In the genomic region with DNA sequence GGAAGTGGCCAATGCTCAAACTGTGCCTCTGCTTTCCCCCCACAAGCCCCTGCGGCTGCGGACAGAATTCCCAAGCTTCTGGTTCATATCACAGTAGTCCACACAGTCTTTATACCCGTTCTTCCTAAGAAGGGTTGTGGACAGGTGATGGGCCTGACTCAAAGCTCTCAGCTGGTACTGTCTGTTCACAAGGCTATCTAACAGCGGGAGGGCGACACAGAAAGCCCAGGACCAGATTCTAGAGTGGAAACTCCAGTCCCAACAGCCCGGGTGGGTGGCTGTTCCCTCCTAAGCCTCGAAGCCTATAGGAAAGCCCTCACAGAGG, we compare ENCODE assay signal across 7 mouse cellular contexts. TPM values are rescaled to one million over a fixed set of nuclear protein-coding genes. Genes with fewer than 3 reads are reported as not detected.
A peak's percentile ranks its signal among the peaks of the same experiment; 100 is the strongest.
DNase-seq lines count a peak whose midpoint lies in the region; ATAC-seq lines count a peak whose summit lies in the region.

No protein-coding gene starts in this region.

- no peak; the same call in 1 of the 2 replicates for ATAC-seq in neural tube, embryonic 11.5 days (ENCODE audit: insufficient read depth, low FRiP score, low TSS enrichment)
- ATAC-seq in limb, embryonic 12.5 days (ENCODE audit: insufficient number of reproducible peaks, insufficient read depth, low FRiP score, low TSS enrichment, low read depth), result peak; percentile 33
- ATAC-seq in stomach, embryonic 15.5 days (ENCODE audit: insufficient read depth, low FRiP score, low read depth), result no peak

- 24% methylated on average over 7 of the region's 7 CpGs for WGBS in neural tube, embryonic 11.5 days
- WGBS in forebrain, embryonic 10.5 days, result 27% methylated on average over 7 of the region's 7 CpGs
- 8% methylated on average over 7 of the region's 7 CpGs for WGBS in limb, embryonic 12.5 days
- WGBS in stomach, embryonic 15.5 days, result 28% methylated on average over 7 of the region's 7 CpGs

- no peaks in the 10 kb centered on the region for H3K36me3 ChIP-seq in neural tube, embryonic 11.5 days (ENCODE audit: control insufficient read depth, insufficient read depth, low read length)
- H3K36me3 ChIP-seq in forebrain, embryonic 10.5 days (replicated peaks), result no peaks in the 10 kb centered on the region
- H3K36me3 ChIP-seq in limb, embryonic 12.5 days, result no peaks in the 10 kb centered on the region
- H3K36me3 ChIP-seq in stomach, embryonic 15.5 days, result no peaks in the 10 kb centered on the region

- H3K4me1 ChIP-seq in neural tube, embryonic 11.5 days (ENCODE audit: control insufficient read depth, insufficient read depth, low read length), result peaks cover 11% of the 10 kb centered on the region
- peaks cover 64% of the 10 kb centered on the region for H3K4me1 ChIP-seq in forebrain, embryonic 10.5 days
- peaks cover 55% of the 10 kb centered on the region for H3K4me1 ChIP-seq in limb, embryonic 12.5 days (replicated peaks)
- peaks cover 52% of the 10 kb centered on the region for H3K4me1 ChIP-seq in stomach, embryonic 15.5 days

- peak overlapping the region; percentile 73; the same call in 1 of the 2 replicates for H3K27ac ChIP-seq in neural tube, embryonic 11.5 days (ENCODE audit: low read depth, low read length)
- H3K27ac ChIP-seq in forebrain, embryonic 10.5 days, result peak overlapping the region; percentile 82
- peak overlapping the region; percentile 95 for H3K27ac ChIP-seq in limb, embryonic 12.5 days
- H3K27ac ChIP-seq in stomach, embryonic 15.5 days, result peak overlapping the region; percentile 86

- no peaks in the 10 kb centered on the region for H3K27me3 ChIP-seq in neural tube, embryonic 11.5 days (ENCODE audit: control insufficient read depth, insufficient read depth, low read length)
- peaks cover 28% of the 10 kb centered on the region for H3K27me3 ChIP-seq in forebrain, embryonic 10.5 days (ENCODE audit: poor library complexity, severe bottlenecking)
- no peaks in the 10 kb centered on the region for H3K27me3 ChIP-seq in limb, embryonic 12.5 days
- no peaks in the 10 kb centered on the region for H3K27me3 ChIP-seq in stomach, embryonic 15.5 days (replicated peaks)

- no peaks in the 10 kb centered on the region for H3K9me3 ChIP-seq in neural tube, embryonic 11.5 days (ENCODE audit: control insufficient read depth, low read length)
- no peaks in the 10 kb centered on the region for H3K9me3 ChIP-seq in forebrain, embryonic 10.5 days
- no peaks in the 10 kb centered on the region for H3K9me3 ChIP-seq in limb, embryonic 12.5 days
- H3K9me3 ChIP-seq in stomach, embryonic 15.5 days, result no peaks in the 10 kb centered on the region

- H3K9ac ChIP-seq in neural tube, embryonic 11.5 days (ENCODE audit: low read length), result peak overlapping the region; percentile 58
- no peak overlapping the region; the same call in 1 of the 2 replicates for H3K9ac ChIP-seq in limb, embryonic 12.5 days (replicated peaks)
- peak overlapping the region; percentile 3; the same call in 1 of the 2 replicates for H3K9ac ChIP-seq in stomach, embryonic 15.5 days

- no peak for DNase-seq in neural tube, embryonic 11.5 days (ENCODE audit: low spot score)
- no peak for DNase-seq in neural tube, embryonic 10.5 days (ENCODE audit: extremely low spot score, low spot score)
- DNase-seq in forebrain, embryonic 10.5 days (ENCODE audit: extremely low spot score, low spot score), result no peak
- no peak for DNase-seq in left cerebral cortex, adult 18-20 months (ENCODE audit: low spot score in 2 of 2)
- no peak for DNase-seq in frontal cortex, postnatal 36 days (ENCODE audit: low spot score in 2 of 2)

- H3K4me2 ChIP-seq in neural tube, embryonic 11.5 days (ENCODE audit: low read depth), result peak overlapping the region; percentile 65
- H3K4me2 ChIP-seq in limb, embryonic 12.5 days, result peak overlapping the region; percentile 66
- H3K4me2 ChIP-seq in stomach, embryonic 15.5 days, result peak overlapping the region; percentile 88

- peak overlapping the region; percentile 31 for H3K4me3 ChIP-seq in neural tube, embryonic 11.5 days (ENCODE audit: low read depth, low read length)
- peak overlapping the region; percentile 52 for H3K4me3 ChIP-seq in forebrain, embryonic 10.5 days
- peak overlapping the region; percentile 31 for H3K4me3 ChIP-seq in limb, embryonic 12.5 days (replicated peaks)
- peak overlapping the region; percentile 39 for H3K4me3 ChIP-seq in stomach, embryonic 15.5 days (replicated peaks)

RNA-seq across cellular contexts. Expression of gene Ddit4, which starts 31.2 kb away (rescaled TPM):
- polyA plus RNA-seq in neural tube, embryonic 11.5 days (2014; fragmentation: Nextera tagmentation; extraction: Ambion mirVana), result 5.2 and 7.0 TPM in 2 replicates
- 32.7 and 35.3 TPM in 2 replicates for polyA plus RNA-seq in forebrain, embryonic 10.5 days (2016; fragmentation: Nextera tagmentation; extraction: Ambion mirVana)
- 90.7 and 91.8 TPM in 2 replicates for polyA plus RNA-seq in limb, embryonic 12.5 days (2016; fragmentation: Nextera tagmentation; extraction: Ambion mirVana)
- 45.6 and 45.8 TPM in 2 replicates for polyA plus RNA-seq in stomach, embryonic 15.5 days (2015; fragmentation: Nextera tagmentation; extraction: Ambion mirVana)
- 10 to 100 TPM; 35.8 to 41.3 TPM for total RNA-seq in left cerebral cortex, adult 18-20 months (2021)

RNA-seq across cellular contexts. Expression of gene Dnajb12, which starts 41.1 kb away (rescaled TPM):
- 24.9 and 27.3 TPM in 2 replicates for polyA plus RNA-seq in neural tube, embryonic 11.5 days (2014; fragmentation: Nextera tagmentation; extraction: Ambion mirVana)
- 26.2 and 27.9 TPM in 2 replicates for polyA plus RNA-seq in forebrain, embryonic 10.5 days (2016; fragmentation: Nextera tagmentation; extraction: Ambion mirVana)
- 17.6 and 20.7 TPM in 2 replicates for polyA plus RNA-seq in limb, embryonic 12.5 days (2016; fragmentation: Nextera tagmentation; extraction: Ambion mirVana)
- polyA plus RNA-seq in stomach, embryonic 15.5 days (2015; fragmentation: Nextera tagmentation; extraction: Ambion mirVana), result 20.6 and 22.0 TPM in 2 replicates
- 10 to 100 TPM; 47.3 to 49.6 TPM for total RNA-seq in left cerebral cortex, adult 18-20 months (2021)
